Mouse (Mus musculus) liver, adult 2 months (tissue): Measurements from ENCODE around the gene Bmp7.

Source experiments
- CTCF ChIP-seq: fragments of 200-500 bp; IDR thresholded peaks from 2 replicates; pipeline ENCODE4 v1.5.1; 2011; ENCODE audit warnings: low read depth, low read length, control low read depth
- POLR2A ChIP-seq: fragments of 200-500 bp; IDR thresholded peaks from 2 replicates; pipeline ENCODE4 v1.6.1; 2011; ENCODE audit warnings: low read length, control low read depth; ENCODE audit not compliant: insufficient read depth; ENCODE audit errors: extremely low read depth

- TF ChIP-seq POLR2A (no peak), CTCF (no peak)
These were observed 35.0 kb upstream of the Bmp7 start for GRCm38 (mm10) chr2:172975159-172975558.
